Mouse (Mus musculus): ENCODE results near the gene Mrpl10.

DNA sequence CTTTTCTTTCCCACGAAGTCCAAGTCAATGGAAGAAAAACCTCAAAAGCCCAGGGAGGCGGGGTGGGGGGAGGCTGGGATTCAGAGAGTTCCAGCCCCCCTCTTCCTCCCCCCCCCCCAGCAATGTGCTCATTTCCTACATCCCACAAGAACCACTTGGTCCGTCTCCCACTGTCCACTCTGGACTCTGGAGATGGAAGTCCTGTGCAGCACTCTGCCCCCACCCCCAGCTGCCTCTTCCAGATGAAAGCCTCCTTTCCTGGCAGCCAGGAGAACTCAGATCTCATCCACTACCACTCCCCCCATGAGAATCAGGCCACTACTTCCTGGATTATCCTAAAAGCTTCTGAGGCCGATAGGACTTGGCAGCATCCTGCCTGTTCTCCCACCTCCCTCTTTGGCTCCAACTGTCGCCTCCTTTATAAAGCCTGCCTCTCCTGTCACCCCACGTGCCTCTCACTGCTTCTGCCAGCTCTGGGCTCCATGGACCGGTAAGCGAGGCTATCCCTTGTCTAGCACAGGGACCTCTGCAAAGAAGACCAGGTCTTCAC, 28.2 kb upstream of the Mrpl10 start, which contains the start of gene Sp6:
- no peak for TF ChIP-seq CTCF (IDR thresholded peaks at IDR 0.05; ENCODE audit: extremely low read depth, insufficient read depth, insufficient read length, insufficient replicate concordance)
- TF ChIP-seq POLR2A (IDR thresholded peaks at IDR 0.05; ENCODE audit: low read depth, low read length) = no peak

Data from spleen, adult 2 months (tissue).